Mouse (Mus musculus) kidney, adult 2 months (tissue): ENCODE measurements around the gene Hist2h4.

ENCODE experiments used
- CTCF ChIP-seq: fragments of 200-500 bp; conservative IDR thresholded peaks from 2 replicates; pipeline ENCODE4 v1.5.1; 2011; ENCODE audit warnings: low read depth, mild to moderate bottlenecking, control low read depth, low read length, moderate library complexity, mixed read lengths; ENCODE audit not compliant: insufficient read depth, insufficient read length
- POLR2A ChIP-seq: fragments of 200-500 bp; IDR thresholded peaks from one replicate; pipeline ENCODE4 v1.6.1; 2011; ENCODE audit warnings: low read depth, low read length, control low read depth

GRCm38 (mm10) chr3:96309441-96309840 lies 46.3 kb upstream of the Hist2h4 start:
- no peak for TF ChIP-seq CTCF
- no peak for TF ChIP-seq POLR2A
